Mouse (Mus musculus): ENCODE data around the gene Entpd8. TPM values are rescaled to one million over a fixed set of nuclear protein-coding genes. Genes with fewer than 3 reads are reported as not detected.

Entpd8 gene
- not detected for total RNA-seq (2023)

GRCm38 (mm10) chr2:25080076-25080475 is at the start of gene Entpd8:
TSS of gene Entpd8 (plus strand) at chr2:25080304.

GRCm38 (mm10) chr2:25054221-25055067 is 25.7 kb upstream of the Entpd8 start, which contains the start of gene Nsmf:
TSS of gene Nsmf (plus strand) at chr2:25054355.

GRCm38 (mm10) chr2:25095109-25095850 is 15.2 kb downstream of the Entpd8 start, which contains the start of gene Noxa1:
TSS of gene Noxa1 (minus strand) at chr2:25095149.

Other genes starting within 250 kb of the Entpd8 start
- 100 to 1,000 TPM; 132 to 145 TPM for gene Ehmt1, start 160.7 kb upstream of the Entpd8 start, total RNA-seq (2023)
- 100 to 1,000 TPM; 136 to 155 TPM for gene Arrdc1, start 145.1 kb upstream of the Entpd8 start, total RNA-seq (2023)
- 10 to 100 TPM; 20.5 to 26.3 TPM for gene Zmynd19, start 130.5 kb upstream of the Entpd8 start, total RNA-seq (2023)
- gene Dph7, start 117.9 kb upstream of the Entpd8 start, total RNA-seq (2023), result 10 to 100 TPM; 17.4 to 20.0 TPM
- gene Mrpl41, start 105.2 kb upstream of the Entpd8 start, total RNA-seq (2023), result 10 to 100 TPM; 25.7 to 26.7 TPM
- 100 to 1,000 TPM; 165 to 168 TPM for gene Pnpla7, start 104.3 kb upstream of the Entpd8 start, total RNA-seq (2023)
- gene Nsmf, start 25.9 kb upstream of the Entpd8 start, total RNA-seq (2023), result 10 to 100 TPM; 26.3 to 27.9 TPM
- gene Noxa1, start 14.8 kb downstream of the Entpd8 start, total RNA-seq (2023), result under 1 TPM; 0.35 to 0.71 TPM
- gene Nrarp, start 100.5 kb downstream of the Entpd8 start, total RNA-seq (2023), result 1 to 10 TPM; 2.8 to 5.0 TPM
- 10 to 100 TPM; 35.7 to 39.1 TPM for gene Tor4a, start 116.6 kb downstream of the Entpd8 start, total RNA-seq (2023)
- 10 to 100 TPM; 74.8 to 89.9 TPM for gene Nelfb, start 131.2 kb downstream of the Entpd8 start, total RNA-seq (2023)
- gene Stpg3, start 134.3 kb downstream of the Entpd8 start, total RNA-seq (2023), result under 1 TPM in 1 of 2 experiments, not detected in 1; 0.50 TPM
- not detected for gene Fam166a, start 138.4 kb downstream of the Entpd8 start, total RNA-seq (2023)
- gene Tubb4b, start 144.4 kb downstream of the Entpd8 start, total RNA-seq (2023), result 100 to 1,000 TPM; 122 to 138 TPM
- gene Slc34a3, start 154.1 kb downstream of the Entpd8 start, total RNA-seq (2023), result not detected
- gene Rnf224, start 156.5 kb downstream of the Entpd8 start, total RNA-seq (2023), result not detected
- 1 to 10 TPM in 1 of 2 experiments, under 1 TPM in 1; 0.82 to 1.4 TPM for gene Rnf208, start 162.0 kb downstream of the Entpd8 start, total RNA-seq (2023)
- gene Cysrt1, start 162.1 kb downstream of the Entpd8 start, total RNA-seq (2023), result not detected
- 10 to 100 TPM in 1 of 2 experiments, 1 to 10 TPM in 1; 9.0 to 11.1 TPM for gene AL732309.1, start 166.6 kb downstream of the Entpd8 start, total RNA-seq (2023)
- gene Tmem203, start 175.1 kb downstream of the Entpd8 start, total RNA-seq (2023), result 10 to 100 TPM; 16.7 to 17.9 TPM
- gene Tprn, start 182.3 kb downstream of the Entpd8 start, total RNA-seq (2023), result 10 to 100 TPM; 15.9 to 22.1 TPM
- gene Ssna1, start 192.1 kb downstream of the Entpd8 start, total RNA-seq (2023), result 10 to 100 TPM; 43.8 to 45.5 TPM
- gene Anapc2, start 192.2 kb downstream of the Entpd8 start, total RNA-seq (2023), result 100 to 1,000 TPM; 108 to 110 TPM
- gene Tmem210, start 207.8 kb downstream of the Entpd8 start, total RNA-seq (2023), result not detected
- gene Lrrc26, start 209.6 kb downstream of the Entpd8 start, total RNA-seq (2023), result not detected
- not detected for gene Grin1, start 238.9 kb downstream of the Entpd8 start, total RNA-seq (2023)

Data from T-cell, adult 66 days (primary cell).